Mouse (Mus musculus) kidney, postnatal 0 days (tissue): Measurements from ENCODE around the gene Klhl12. TPM values are rescaled to one million over a fixed set of nuclear protein-coding genes. Genes with fewer than 3 reads are reported as not detected.

Source experiments
- ATAC-seq: fragments of 200-750 bp; cut with Nextera tagmentation; replicated peaks from 2 replicates; pipeline ENCODE4 v1.8.0; 2017; ENCODE audit warnings: low read depth, moderate number of reproducible peaks, moderate TSS enrichment, moderate library complexity; ENCODE audit not compliant: low FRiP score
- DNase-seq: peaks from one replicate; pipeline ENCODE4 v3.0.0-alpha.2; 2016; ENCODE audit warnings: low spot score
- H3K27ac ChIP-seq: fragments of 300-500 bp; sonication (generic); 2 replicates; pipeline ENCODE4 v1.5.1; 2014; ENCODE audit warnings: mild to moderate bottlenecking
- H3K27me3 ChIP-seq: fragments of 300-500 bp; sonication (generic); 2 replicates; pipeline ENCODE4 v1.6.1; 2014; ENCODE audit warnings: low read length, mixed read lengths; ENCODE audit not compliant: insufficient read depth
- H3K36me3 ChIP-seq: fragments of 300-500 bp; sonication (generic); 2 replicates; pipeline ENCODE4 v1.6.1; 2014; ENCODE audit warnings: low read length, mixed read lengths; ENCODE audit not compliant: insufficient read depth
- H3K4me1 ChIP-seq: fragments of 300-500 bp; sonication (generic); replicated peaks from 2 replicates; pipeline ENCODE4 v1.6.1; 2014; ENCODE audit warnings: antibody characterized with exemption, low read length, mixed read lengths; ENCODE audit not compliant: insufficient read depth
- H3K4me2 ChIP-seq: fragments of 300-500 bp; sonication (generic); 2 replicates; pipeline ENCODE4 v1.6.1; 2014; ENCODE audit warnings: mild to moderate bottlenecking, low read length, moderate library complexity, mixed read lengths
- H3K4me3 ChIP-seq: fragments of 300-500 bp; sonication (generic); replicated peaks from 2 replicates; pipeline ENCODE4 v1.5.1; 2014; ENCODE audit warnings: low read depth, low read length
- H3K9ac ChIP-seq: fragments of 300-500 bp; sonication (generic); 2 replicates; pipeline ENCODE4 v1.6.1; 2014; ENCODE audit warnings: low read depth, low read length
- H3K9me3 ChIP-seq: fragments of 300-500 bp; sonication (generic); replicated peaks from 2 replicates; pipeline ENCODE4 v1.6.1; 2016; ENCODE audit warnings: low read length, inconsistent platforms, mixed read lengths
- CTCF ChIP-seq: IDR thresholded peaks from 2 replicates; pipeline ENCODE4 v1.5.1; 2016; ENCODE audit warnings: antibody characterized with exemption, low read depth, mild to moderate bottlenecking, moderate library complexity
- WGBS: fragments of 180-500 bp; shearing (Covaris S2); extraction: QIAGEN DNeasy Blood & Tissue Kit; methylation state at CpG from one replicate; pipeline ENCODE4 v1.1.7; 2014; 5-methylcytosine and 5-hydroxymethylcytosine counted together
- polyA plus RNA-seq: library from polyadenylated mRNA; unstranded; fragments of >200 nt; fragmentation: Nextera tagmentation; extraction: Ambion mirVana; gene quantifications from 2 replicates; pipeline ENCODE4 v1.2.1, GENCODE M21; 2015

Gene Klhl12
- polyA plus RNA-seq, 1 experiment from 2014 or later, result 17.8 TPM

DNA sequence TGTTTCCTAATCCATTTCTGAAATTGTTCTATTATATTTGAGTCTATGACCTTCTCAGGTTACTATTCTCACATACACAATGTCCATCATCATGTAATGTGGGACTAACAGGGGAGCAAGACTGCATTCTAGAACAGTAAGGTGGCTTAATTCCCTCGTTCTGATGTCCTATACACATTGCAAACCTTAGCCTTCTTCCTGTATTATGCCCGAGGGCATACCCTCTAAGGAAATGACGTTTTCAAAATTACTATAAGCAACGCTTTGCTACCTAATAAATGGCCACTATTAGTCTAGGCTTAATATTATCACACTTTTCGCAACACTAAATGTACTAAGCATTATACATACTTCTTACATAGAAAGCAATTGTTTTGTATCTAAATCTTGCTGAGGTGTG is 38.6 kb downstream of the Klhl12 start:
- H3K27me3 ChIP-seq, result no peaks in the 10 kb centered on the region
- no peak for TF ChIP-seq CTCF
- peak overlapping the region; percentile 68 for H3K4me2 ChIP-seq
- H3K4me1 ChIP-seq, result peaks cover 10% of the 10 kb centered on the region
- peak overlapping the region; percentile 72 for H3K9ac ChIP-seq
- DNase-seq, result peak; percentile 27
- peak overlapping the region; percentile 76 for H3K4me3 ChIP-seq
- H3K27ac ChIP-seq, result peak overlapping the region; percentile 92
- ATAC-seq, result no peak
- 22% methylated on average over 5 of the region's 5 CpGs for WGBS
- no peaks in the 10 kb centered on the region for H3K9me3 ChIP-seq
- H3K36me3 ChIP-seq, result peaks cover 17% of the 10 kb centered on the region; the same call in 1 of the 2 replicates

DNA sequence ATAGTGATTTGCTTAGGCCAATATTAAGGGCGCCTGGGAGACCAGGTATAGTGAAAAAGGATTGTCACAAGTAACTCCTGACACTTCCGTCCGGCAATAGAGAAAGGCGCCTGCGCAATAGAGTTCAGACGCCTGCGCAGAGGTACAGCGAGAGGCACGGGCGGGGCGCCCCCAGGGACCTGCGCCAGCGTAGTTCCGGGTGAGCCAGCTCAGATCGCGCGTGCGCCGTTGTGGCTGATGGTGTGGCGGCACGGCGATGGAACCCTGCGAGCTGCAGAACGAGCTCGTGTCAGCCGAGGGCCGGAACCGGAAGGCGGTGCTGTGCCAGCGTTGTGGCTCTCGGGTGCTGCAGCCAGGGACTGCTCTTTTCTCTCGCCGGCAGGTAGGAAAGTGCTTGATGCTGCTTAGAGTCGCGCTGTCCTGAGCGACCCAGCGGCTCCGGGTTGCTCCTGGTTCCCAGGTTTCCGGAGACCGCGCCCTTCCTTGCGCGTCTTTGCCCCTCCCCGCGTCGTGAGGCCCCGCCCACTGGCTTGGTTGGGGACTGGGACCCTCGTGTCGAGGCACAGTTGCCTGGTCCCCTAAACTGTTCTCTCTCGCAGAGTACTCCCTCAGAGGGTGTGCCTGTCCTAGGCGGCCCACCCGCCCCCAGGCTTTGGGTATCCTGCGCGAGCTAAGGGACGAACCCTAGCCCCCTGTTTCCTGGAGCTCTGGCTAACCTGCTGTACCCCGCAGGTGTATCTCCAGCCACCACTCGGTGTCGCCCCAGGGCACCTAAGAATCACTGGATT is 39.3 kb downstream of the Klhl12 start, which contains the start of gene Rabif:
Gene Rabif (plus strand): TSS at position 221 of the 788 bp plus-strand sequence.
- TF ChIP-seq CTCF, result peak; percentile 68
- Histone ChIP-seq H3K27ac (peak within 1 kb of the TSS; percentile 92), H3K4me3 (peak within 1 kb of the TSS; percentile 76), H3K27me3 (no peaks in the 10 kb centered on the region), H3K4me2 (peak within 1 kb of the TSS; percentile 68), H3K9me3 (no peaks in the 10 kb centered on the region), H3K36me3 (peaks cover 10% of the 10 kb centered on the region; the same call in 1 of the 2 replicates), H3K4me1 (peaks cover 10% of the 10 kb centered on the region), H3K9ac (peak within 1 kb of the TSS; percentile 72)
- DNase-seq, result peak; percentile 99
- WGBS, result under 1% methylated on average over 58 of the region's 58 CpGs
- ATAC-seq, result peak; percentile 98

DNA sequence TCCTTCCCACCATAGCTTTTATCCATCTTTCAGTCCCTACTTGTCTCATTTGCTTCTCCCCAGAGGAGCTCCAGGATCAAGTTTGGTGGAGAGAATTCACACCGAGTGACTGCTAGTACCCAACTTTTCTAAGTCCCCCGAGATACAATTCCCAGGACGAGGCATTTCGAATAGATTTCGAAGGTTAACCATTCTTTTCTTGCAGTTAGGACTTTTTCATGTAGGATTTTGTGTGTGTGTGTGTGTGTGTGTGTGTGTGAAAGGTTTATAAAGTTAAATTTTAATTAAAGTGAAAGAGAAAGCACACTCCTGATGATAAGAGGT is 39.8 kb downstream of the Klhl12 start:
- 18% methylated on average over 5 of the region's 5 CpGs for WGBS
- H3K9me3 ChIP-seq, result no peaks in the 10 kb centered on the region
- no peak for TF ChIP-seq CTCF
- peak overlapping the region; percentile 68 for H3K4me2 ChIP-seq
- H3K4me1 ChIP-seq, result peaks cover 10% of the 10 kb centered on the region
- H3K27me3 ChIP-seq, result no peaks in the 10 kb centered on the region
- H3K36me3 ChIP-seq, result peaks cover 6% of the 10 kb centered on the region; the same call in 1 of the 2 replicates
- H3K4me3 ChIP-seq, result peak overlapping the region; percentile 76
- H3K27ac ChIP-seq, result peak overlapping the region; percentile 92; the same call in 1 of the 2 replicates
- DNase-seq, result no peak
- peak overlapping the region; percentile 72 for H3K9ac ChIP-seq
- no peak for ATAC-seq

DNA sequence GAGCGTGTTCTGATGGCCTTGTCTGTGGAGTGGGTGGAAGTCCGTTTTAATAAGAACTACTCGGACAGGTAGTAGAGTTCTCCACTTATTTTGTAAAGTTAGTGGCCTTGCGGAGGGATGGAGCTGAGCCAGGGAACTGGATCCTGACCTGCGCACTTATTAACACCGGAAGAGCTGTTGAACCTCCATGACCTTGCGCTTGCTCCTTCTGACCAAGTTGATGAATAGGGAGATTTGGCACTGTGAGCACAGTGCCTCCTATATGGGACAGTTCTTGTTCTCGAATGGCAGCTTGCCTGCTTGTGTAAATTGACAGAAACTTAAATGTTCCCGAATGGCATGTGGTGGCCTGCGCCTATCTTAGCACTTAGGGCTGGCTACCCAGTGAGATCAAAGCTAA is 40.7 kb downstream of the Klhl12 start:
- H3K4me3 ChIP-seq, result no peak overlapping the region
- DNase-seq (peak; percentile 17), ATAC-seq (no peak)
- no peak for TF ChIP-seq CTCF
- peaks cover 10% of the 10 kb centered on the region for H3K4me1 ChIP-seq
- 73% methylated on average over 10 of the region's 10 CpGs for WGBS
- H3K36me3 ChIP-seq, result 0 out of 2 replicates have a peak, but pooled peaks cover under 1% of the 10 kb centered on the region
- no peaks in the 10 kb centered on the region for H3K27me3 ChIP-seq
- no peak overlapping the region for H3K27ac ChIP-seq
- H3K4me2 ChIP-seq, result peak overlapping the region; percentile 68; the same call in 1 of the 2 replicates
- H3K9me3 ChIP-seq, result no peaks in the 10 kb centered on the region
- H3K9ac ChIP-seq, result 0 out of 2 replicates have a peak overlapping the region, but pooled peaks have one; percentile 72

DNA sequence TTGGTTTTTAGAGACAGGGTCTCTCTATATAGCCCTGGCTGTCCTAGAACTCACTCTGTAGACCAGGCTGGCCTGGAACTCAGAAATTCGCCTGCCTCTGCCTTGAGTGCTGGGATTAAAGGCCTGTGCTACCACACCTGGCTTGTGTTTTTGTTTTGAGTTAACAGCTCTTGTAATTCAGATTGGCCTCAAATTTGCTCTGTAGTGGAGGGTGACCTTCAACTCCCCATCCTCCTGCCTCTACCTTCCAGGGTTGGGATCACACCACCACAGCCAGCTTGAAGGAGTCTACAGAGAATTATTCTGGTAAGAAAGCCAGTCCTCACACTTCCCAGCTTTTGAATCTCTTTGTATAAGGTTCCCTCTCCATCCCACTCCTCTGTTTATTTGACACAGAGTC is 45.6 kb downstream of the Klhl12 start:
- H3K27ac ChIP-seq, result no peak overlapping the region
- H3K4me1 ChIP-seq, result peaks cover 3% of the 10 kb centered on the region; the same call in 1 of the 2 replicates
- H3K27me3 ChIP-seq, result no peaks in the 10 kb centered on the region
- no peak overlapping the region for H3K4me2 ChIP-seq
- 95% methylated on average over 1 of the region's 1 CpGs for WGBS
- no peak for ATAC-seq
- no peak for DNase-seq
- no peaks in the 10 kb centered on the region for H3K36me3 ChIP-seq
- no peak overlapping the region for H3K9ac ChIP-seq
- no peak overlapping the region for H3K4me3 ChIP-seq
- no peaks in the 10 kb centered on the region for H3K9me3 ChIP-seq
- no peak for TF ChIP-seq CTCF

DNA sequence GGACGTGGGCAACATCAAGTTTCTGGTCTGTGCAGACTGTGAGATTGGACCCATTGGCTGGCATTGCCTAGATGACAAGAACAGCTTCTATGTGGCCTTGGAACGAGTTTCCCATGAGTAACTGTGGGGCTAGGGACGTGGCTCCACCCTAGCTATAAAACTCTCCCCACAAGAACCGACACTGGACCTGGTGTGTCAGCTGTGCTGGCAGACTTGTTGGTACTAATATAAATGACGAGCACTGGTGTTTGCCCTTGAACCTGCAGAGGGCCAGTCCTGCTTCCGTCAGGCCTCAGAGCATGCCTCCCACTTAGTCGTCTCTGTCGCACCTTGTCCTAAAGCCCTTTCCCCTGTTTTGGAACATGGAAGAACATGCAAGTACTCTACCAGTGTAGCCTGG is 50.9 kb downstream of the Klhl12 start:
- TF ChIP-seq CTCF, result no peak
- WGBS, result 81% methylated on average over 8 of the region's 8 CpGs

More for the DNA sequence above, 50.9 kb downstream of the Klhl12 start:
- DNase-seq (no peak), ATAC-seq (no peak)
- no peak overlapping the region for H3K4me2 ChIP-seq
- H3K9ac ChIP-seq, result no peak overlapping the region
- peaks cover 13% of the 10 kb centered on the region; the same call in 1 of the 2 replicates for H3K36me3 ChIP-seq
- no peaks in the 10 kb centered on the region for H3K27me3 ChIP-seq
- no peaks in the 10 kb centered on the region for H3K9me3 ChIP-seq
- no peak overlapping the region for H3K27ac ChIP-seq
- no peaks in the 10 kb centered on the region for H3K4me1 ChIP-seq
- H3K4me3 ChIP-seq, result no peak overlapping the region
